Comparison of ENCODE assay signal across 35 mouse cellular contexts in genomic region chr15:100436518-100436917, GRCm38 (mm10). TPM values are rescaled to one million over a fixed set of nuclear protein-coding genes. Genes with fewer than 3 reads are reported as not detected.
DNase-seq lines count a peak whose midpoint lies in the region; ATAC-seq and TF ChIP-seq lines count a peak whose summit lies in the region.
"Had no signal": no experiment of that assay in that cellular context is flagged by ENCODE, and none has a peak within 500 bp of the region (broad histone marks: within the 10 kb centered on the region; RNA-seq: fewer than 3 reads in every experiment).

No protein-coding gene starts in this region.

- no peak overlapping the region for H3K4me2 ChIP-seq in liver, embryonic 16.5 days (ENCODE audit: low read depth, low read length)
- H3K4me2 ChIP-seq in intestine, embryonic 16.5 days (ENCODE audit: low read depth, low read length) = no peak overlapping the region
- H3K4me2 ChIP-seq in stomach, postnatal 0 days (replicated peaks; ENCODE audit: low read depth) = no peak overlapping the region
- H3K4me2 ChIP-seq: embryonic facial prominence, embryonic 12.5 days; heart, embryonic 12.5 days; limb, embryonic 15.5 days; lung, embryonic 14.5 days; midbrain, embryonic 11.5 days; neural tube, embryonic 12.5 days had no signal

- no peaks in the 10 kb centered on the region for H3K36me3 ChIP-seq in liver, embryonic 16.5 days (ENCODE audit: control insufficient read depth, insufficient read depth)
- no peaks in the 10 kb centered on the region for H3K36me3 ChIP-seq in intestine, embryonic 16.5 days (ENCODE audit: control insufficient read depth, insufficient read depth, low read length)
- H3K36me3 ChIP-seq in stomach, postnatal 0 days (ENCODE audit: control insufficient read depth, insufficient read depth, low read length) = no peaks in the 10 kb centered on the region
- H3K36me3 ChIP-seq: embryonic facial prominence, embryonic 12.5 days; heart, embryonic 12.5 days; limb, embryonic 10.5 days; limb, embryonic 15.5 days; neural tube, embryonic 12.5 days had no signal

- H3K4me1 ChIP-seq in liver, embryonic 16.5 days (ENCODE audit: control insufficient read depth, low read depth, low read length) = peaks cover 10% of the 10 kb centered on the region
- 0 out of 2 replicates have a peak, but pooled peaks cover 2% of the 10 kb centered on the region for H3K4me1 ChIP-seq in intestine, embryonic 16.5 days (ENCODE audit: control insufficient read depth, insufficient read depth, low read length)
- no peaks in the 10 kb centered on the region for H3K4me1 ChIP-seq in stomach, postnatal 0 days (replicated peaks; ENCODE audit: control insufficient read depth, insufficient read depth)
- H3K4me1 ChIP-seq: embryonic facial prominence, embryonic 12.5 days; limb, embryonic 15.5 days; neural tube, embryonic 12.5 days had no signal

- H3K27ac ChIP-seq in liver, embryonic 16.5 days (ENCODE audit: low read length) = no peak overlapping the region
- peak overlapping the region; percentile 54 for H3K27ac ChIP-seq in intestine, embryonic 16.5 days (ENCODE audit: low read length)
- no peak overlapping the region for H3K27ac ChIP-seq in stomach, postnatal 0 days (replicated peaks)
- H3K27ac ChIP-seq: embryonic facial prominence, embryonic 12.5 days; heart, adult 2 months; limb, embryonic 10.5 days; limb, embryonic 15.5 days; neural tube, embryonic 12.5 days had no signal

- H3K9ac ChIP-seq in liver, embryonic 16.5 days (ENCODE audit: low read depth, low read length) = no peak overlapping the region
- H3K9ac ChIP-seq in intestine, embryonic 16.5 days (ENCODE audit: low read depth, low read length) = no peak overlapping the region
- H3K9ac ChIP-seq in stomach, postnatal 0 days (ENCODE audit: low read length) = no peak overlapping the region
- H3K9ac ChIP-seq: embryonic facial prominence, embryonic 12.5 days; heart, embryonic 12.5 days; limb, embryonic 15.5 days; lung, embryonic 14.5 days; neural tube, embryonic 12.5 days had no signal

- H3K4me3 ChIP-seq in liver, embryonic 16.5 days (ENCODE audit: low read depth, low read length) = no peak overlapping the region
- H3K4me3 ChIP-seq in intestine, embryonic 16.5 days (ENCODE audit: low read length) = no peak overlapping the region
- no peak overlapping the region for H3K4me3 ChIP-seq in stomach, postnatal 0 days (ENCODE audit: low read depth, low read length)
- H3K4me3 ChIP-seq: embryonic facial prominence, embryonic 12.5 days; heart, adult 2 months; heart, embryonic 12.5 days; limb, embryonic 10.5 days; limb, embryonic 15.5 days; myocyte; neural tube, embryonic 12.5 days had no signal

- ATAC-seq in liver, embryonic 16.5 days (ENCODE audit: low read depth) = peak; percentile 56
- peak; percentile 95 for ATAC-seq in intestine, embryonic 16.5 days
- 0 out of 2 replicates have a peak, but pooled peaks have one; percentile 26 for ATAC-seq in stomach, postnatal 0 days (ENCODE audit: low FRiP score, low TSS enrichment)
- ATAC-seq: CD4-positive, CD25-positive, alpha-beta regulatory T cell, adult 4 months; forebrain, embryonic 14.5 days; hindbrain, embryonic 16.5 days had no signal

- DNase-seq in adrenal gland, postnatal 14 days = peak; percentile 56
- DNase-seq in adrenal gland, adult 18-20 months (ENCODE audit: low spot score in 2 of 2) = no peak
- DNase-seq in liver = no peak
- no peak for DNase-seq in stomach, postnatal 0 days (ENCODE audit: low spot score)
- DNase-seq in gastrocnemius, adult 18-20 months (ENCODE audit: low spot score) = no peak
- DNase-seq: cerebellum, adult 11 months; cerebellum, adult 9-10 months; embryo, embryonic 11 days; gastrocnemius, postnatal 25 days; heart, adult 2 months; heart, postnatal 14 days; kidney, adult 9 months; kidney, postnatal 10 days; layer of hippocampus, adult 9-11 months; lung, embryonic 14.5 days; right cerebral cortex, adult 18-20 months; thymus, adult 2 months; thymus, postnatal 36 days had no signal

- H3K27me3 ChIP-seq in liver, embryonic 16.5 days (ENCODE audit: control insufficient read depth, insufficient read depth, low read depth, low read length) = no peaks in the 10 kb centered on the region
- no peaks in the 10 kb centered on the region for H3K27me3 ChIP-seq in intestine, embryonic 16.5 days (replicated peaks; ENCODE audit: control insufficient read depth, insufficient read depth, low read length)
- no peaks in the 10 kb centered on the region for H3K27me3 ChIP-seq in stomach, postnatal 0 days (ENCODE audit: control insufficient read depth, insufficient read depth, low read length)
- H3K27me3 ChIP-seq: embryonic facial prominence, embryonic 12.5 days; heart, embryonic 12.5 days; limb, embryonic 15.5 days; neural tube, embryonic 12.5 days had no signal

- no peak for TF ChIP-seq CTCF in stomach, postnatal 0 days (IDR thresholded peaks at IDR 0.05; ENCODE audit: low read depth)

- TF ChIP-seq EP300 in stomach, postnatal 0 days (optimal IDR thresholded peaks at IDR 0.05) = no peak

- 61% methylated on average over 10 of the region's 10 CpGs for WGBS in liver, embryonic 16.5 days (ENCODE audit: insufficient replicate concordance)
- 45% methylated on average over 10 of the region's 10 CpGs for WGBS in intestine, embryonic 16.5 days
- 54% methylated on average over 10 of the region's 10 CpGs for WGBS in stomach, postnatal 0 days

- no peaks in the 10 kb centered on the region for H3K9me3 ChIP-seq in liver, embryonic 16.5 days (replicated peaks; ENCODE audit: control insufficient read depth, low read length)
- no peaks in the 10 kb centered on the region for H3K9me3 ChIP-seq in intestine, embryonic 16.5 days (ENCODE audit: control insufficient read depth, low read length)
- H3K9me3 ChIP-seq in stomach, postnatal 0 days (ENCODE audit: control insufficient read depth, low read length) = no peaks in the 10 kb centered on the region
- H3K9me3 ChIP-seq: embryonic facial prominence, embryonic 12.5 days; heart, embryonic 12.5 days; limb, embryonic 10.5 days; limb, embryonic 15.5 days; neural tube, embryonic 12.5 days had no signal

RNA-seq across cellular contexts. Expression of gene Slc11a2, which starts 11.6 kb away (rescaled TPM):
- total RNA-seq in adrenal gland, postnatal 14 days (2021) = 95.8 and 102 TPM in 2 replicates
- total RNA-seq in adrenal gland, adult 18-20 months (2021) = 100 to 1,000 TPM; 110 to 132 TPM
- polyA plus RNA-seq in liver, embryonic 16.5 days (2015; fragmentation: Nextera tagmentation; extraction: Ambion mirVana) = 37.1 and 40.0 TPM in 2 replicates
- 40.7 and 47.2 TPM in 2 replicates for polyA plus RNA-seq in intestine, embryonic 16.5 days (2015; fragmentation: Nextera tagmentation; extraction: Ambion mirVana)
- 12.2 and 15.8 TPM in 2 replicates for polyA plus RNA-seq in stomach, postnatal 0 days (2015; fragmentation: Nextera tagmentation; extraction: Ambion mirVana)
- total RNA-seq in gastrocnemius, adult 18-20 months (2021) = 10 to 100 TPM; 34.5 to 40.0 TPM

RNA-seq across cellular contexts. Expression of gene Gm5475, which starts 14.6 kb away (rescaled TPM):
- 0.19 TPM in 2 replicates for total RNA-seq in adrenal gland, postnatal 14 days (2021)
- total RNA-seq in adrenal gland, adult 18-20 months (2021) = not detected
- polyA plus RNA-seq in liver, embryonic 16.5 days (2015; fragmentation: Nextera tagmentation; extraction: Ambion mirVana) = 0.04 TPM in 1 of 2 replicates, not detected in the other
- polyA plus RNA-seq in intestine, embryonic 16.5 days (2015; fragmentation: Nextera tagmentation; extraction: Ambion mirVana) = 0.11 and 0.18 TPM in 2 replicates
- 0.11 and 0.15 TPM in 2 replicates for polyA plus RNA-seq in stomach, postnatal 0 days (2015; fragmentation: Nextera tagmentation; extraction: Ambion mirVana)
- under 1 TPM in 1 of 2 experiments, not detected in 1; 0.09 TPM for total RNA-seq in gastrocnemius, adult 18-20 months (2021)
- total RNA-seq: gastrocnemius, postnatal 25 days; heart, adult 2 months; heart, postnatal 14 days; megakaryocyte, adult 5-6 weeks; midbrain, postnatal 0 days had no signal
- polyA plus RNA-seq: CD4-positive, CD25-positive, alpha-beta regulatory T cell, adult 4 months; forebrain, embryonic 14.5 days; heart, adult 2 months; heart, embryonic 12.5 days; hindbrain, embryonic 11.5 days; intestine, embryonic 14.5 days; lung, embryonic 14.5 days; midbrain, embryonic 11.5 days; stomach, embryonic 14.5 days had no signal

RNA-seq across cellular contexts. Expression of gene Letmd1, which starts 32.3 kb away (rescaled TPM):
- 287 and 307 TPM in 2 replicates for total RNA-seq in adrenal gland, postnatal 14 days (2021)
- total RNA-seq in adrenal gland, adult 18-20 months (2021) = 100 to 1,000 TPM; 147 to 279 TPM
- 12.8 and 15.3 TPM in 2 replicates for polyA plus RNA-seq in liver, embryonic 16.5 days (2015; fragmentation: Nextera tagmentation; extraction: Ambion mirVana)
- 31.3 and 33.7 TPM in 2 replicates for polyA plus RNA-seq in intestine, embryonic 16.5 days (2015; fragmentation: Nextera tagmentation; extraction: Ambion mirVana)
- 9.8 and 10.9 TPM in 2 replicates for polyA plus RNA-seq in stomach, postnatal 0 days (2015; fragmentation: Nextera tagmentation; extraction: Ambion mirVana)
- total RNA-seq in gastrocnemius, adult 18-20 months (2021) = 1 to 10 TPM; 6.7 to 7.5 TPM

RNA-seq across cellular contexts. Expression of gene Csrnp2, which starts 58.8 kb away (rescaled TPM):
- total RNA-seq in adrenal gland, postnatal 14 days (2021) = 5.8 and 6.1 TPM in 2 replicates
- 1 to 10 TPM; 5.3 to 5.5 TPM for total RNA-seq in adrenal gland, adult 18-20 months (2021)
- polyA plus RNA-seq in liver, embryonic 16.5 days (2015; fragmentation: Nextera tagmentation; extraction: Ambion mirVana) = 0.84 and 0.98 TPM in 2 replicates
- 5.8 and 5.9 TPM in 2 replicates for polyA plus RNA-seq in intestine, embryonic 16.5 days (2015; fragmentation: Nextera tagmentation; extraction: Ambion mirVana)
- polyA plus RNA-seq in stomach, postnatal 0 days (2015; fragmentation: Nextera tagmentation; extraction: Ambion mirVana) = 2.6 and 2.8 TPM in 2 replicates
- total RNA-seq in gastrocnemius, adult 18-20 months (2021) = 1 to 10 TPM; 3.2 to 3.7 TPM

Comparison
In these comparisons a context has a peak if more than half of its experiments do, and no peak if none do; other contexts are left out.
1. ATAC-seq: peak in every context shown above with its lines; median percentile 95 in intestine, embryonic 16.5 days; 56 in liver, embryonic 16.5 days; 26 in stomach, postnatal 0 days.
2. RNA of gene Letmd1, which starts 32.3 kb away (total RNA-seq): 287 to 307 TPM in adrenal gland, postnatal 14 days and 147 to 279 TPM in adrenal gland, adult 18-20 months; 6.7 to 7.5 TPM in gastrocnemius, adult 18-20 months; every median in the first group is over 10 times any median in the second.